Mouse (Mus musculus) heart, postnatal 0 days (tissue): ENCODE measurements around the gene Tmem87b. TPM values are rescaled to one million over a fixed set of nuclear protein-coding genes. Genes with fewer than 3 reads are reported as not detected.

Experiments used
- ATAC-seq: fragments of 200-750 bp; cut with Nextera tagmentation; 2 replicates; pipeline ENCODE4 v1.8.0; 2017; ENCODE audit warnings: low read depth, moderate number of reproducible peaks, moderate library complexity; ENCODE audit not compliant: insufficient read depth
- DNase-seq: peaks from one replicate; pipeline ENCODE4 v3.0.0-alpha.2; 2016; ENCODE audit warnings: low spot score
- H3K27ac ChIP-seq: fragments of 300-500 bp; sonication (generic); 2 replicates; pipeline ENCODE4 v1.5.1; 2014; ENCODE audit warnings: low read depth, mild to moderate bottlenecking
- H3K27me3 ChIP-seq: fragments of 300-500 bp; sonication (generic); 2 replicates; pipeline ENCODE4 v1.6.1; 2014; ENCODE audit warnings: low read length, mixed read lengths; ENCODE audit not compliant: control insufficient read depth, insufficient read depth
- H3K36me3 ChIP-seq: fragments of 300-500 bp; sonication (generic); replicated peaks from 2 replicates; pipeline ENCODE4 v1.6.1; 2014; ENCODE audit warnings: low read length, mixed read lengths; ENCODE audit not compliant: control insufficient read depth, insufficient read depth
- H3K4me1 ChIP-seq: fragments of 300-500 bp; sonication (generic); 2 replicates; pipeline ENCODE4 v1.6.1; 2014; ENCODE audit warnings: antibody characterized with exemption; ENCODE audit not compliant: control insufficient read depth, insufficient read depth
- H3K4me2 ChIP-seq: fragments of 300-500 bp; sonication (generic); 2 replicates; pipeline ENCODE4 v1.6.1; 2014; ENCODE audit warnings: low read depth, mild to moderate bottlenecking, low read length, moderate library complexity
- H3K4me3 ChIP-seq: fragments of 300-500 bp; sonication (generic); 2 replicates; pipeline ENCODE4 v1.5.1; 2014; ENCODE audit warnings: low read depth, low read length
- H3K9ac ChIP-seq: fragments of 300-500 bp; sonication (generic); replicated peaks from 2 replicates; pipeline ENCODE4 v1.6.1; 2014; ENCODE audit warnings: low read depth, low read length, mixed read lengths
- H3K9me3 ChIP-seq: fragments of 300-500 bp; sonication (generic); replicated peaks from 2 replicates; pipeline ENCODE4 v1.6.1; 2016; ENCODE audit warnings: low read length; ENCODE audit not compliant: control insufficient read depth
- CTCF ChIP-seq: IDR thresholded peaks from 2 replicates; pipeline ENCODE4 v1.5.1; 2016; ENCODE audit warnings: antibody characterized with exemption, control low read depth, low read depth
- EP300 ChIP-seq: IDR thresholded peaks from 2 replicates; pipeline ENCODE4 v1.6.1; 2016; ENCODE audit warnings: antibody characterized with exemption, low read depth
- WGBS: fragments of 180-500 bp; shearing (Covaris S2); extraction: QIAGEN DNeasy Blood & Tissue Kit; methylation state at CpG from one replicate; pipeline ENCODE4 v1.1.7; 2014; 5-methylcytosine and 5-hydroxymethylcytosine counted together
- polyA plus RNA-seq: library from polyadenylated mRNA; unstranded; fragments of >200 nt; fragmentation: Nextera tagmentation; extraction: Ambion mirVana; gene quantifications from 2 replicates; pipeline ENCODE4 v1.2.1, GENCODE M21; 2015
- total RNA-seq: library from RNA; depleted of rRNA; stranded (reverse); fragments of >200 nt; gene quantifications from 2 replicates; pipeline ENCODE4 v1.2.3, GENCODE M21; 2014; ENCODE audit warnings: low replicate concordance

Tmem87b gene
- total and polyA plus RNA-seq, 2 experiments from 2014 or later, result 23.7 to 29.5 TPM

GRCm38 (mm10) chr2:128837531-128837930 lies 19.6 kb downstream of the Tmem87b start:
- DNase-seq, result no peak
- ATAC-seq, result no peak
- WGBS, result 92% methylated on average over 8 of the region's 8 CpGs
- Histone ChIP-seq H3K9ac (no peak overlapping the region), H3K27me3 (no peaks in the 10 kb centered on the region), H3K4me2 (no peak overlapping the region), H3K27ac (no peak overlapping the region), H3K4me1 (no peaks in the 10 kb centered on the region), H3K4me3 (no peak overlapping the region), H3K36me3 (peaks cover 70% of the 10 kb centered on the region), H3K9me3 (no peaks in the 10 kb centered on the region)
- TF ChIP-seq CTCF, result no peak
- TF ChIP-seq EP300, result no peak

- Histone ChIP-seq H3K27me3 (no peaks in the 10 kb centered on the region), H3K9ac (no peak overlapping the region), H3K36me3 (peaks cover 70% of the 10 kb centered on the region), H3K27ac (no peak overlapping the region), H3K4me1 (no peaks in the 10 kb centered on the region), H3K4me3 (no peak overlapping the region), H3K4me2 (no peak overlapping the region), H3K9me3 (no peaks in the 10 kb centered on the region)
- no peak for ATAC-seq
- TF ChIP-seq CTCF (no peak), EP300 (no peak)
- 92% methylated on average over 3 of the region's 3 CpGs for WGBS
- no peak for DNase-seq
These were observed 20.7 kb downstream of the Tmem87b start for GRCm38 (mm10) chr2:128838611-128839010.

GRCm38 (mm10) chr2:128839501-128839900 lies 21.6 kb downstream of the Tmem87b start:
- no peak for DNase-seq
- Histone ChIP-seq H3K4me1 (no peaks in the 10 kb centered on the region), H3K9ac (no peak overlapping the region), H3K27ac (no peak overlapping the region), H3K9me3 (no peaks in the 10 kb centered on the region), H3K27me3 (no peaks in the 10 kb centered on the region), H3K36me3 (peaks cover 68% of the 10 kb centered on the region), H3K4me3 (no peak overlapping the region), H3K4me2 (no peak overlapping the region)
- TF ChIP-seq EP300, result no peak
- no peak for TF ChIP-seq CTCF
- 57% methylated on average over 2 of the region's 2 CpGs for WGBS
- no peak for ATAC-seq

GRCm38 (mm10) chr2:128842437-128842836 lies 24.5 kb downstream of the Tmem87b start:
- Histone ChIP-seq H3K9ac (no peak overlapping the region), H3K4me1 (no peaks in the 10 kb centered on the region), H3K27me3 (no peaks in the 10 kb centered on the region), H3K27ac (no peak overlapping the region), H3K4me3 (no peak overlapping the region), H3K9me3 (no peaks in the 10 kb centered on the region), H3K36me3 (peaks cover 66% of the 10 kb centered on the region), H3K4me2 (no peak overlapping the region)
- no peak for DNase-seq
- no peak for ATAC-seq
- 83% methylated on average over 8 of the region's 8 CpGs for WGBS
- no peak for TF ChIP-seq CTCF
- no peak for TF ChIP-seq EP300

GRCm38 (mm10) chr2:128850036-128850435 lies 32.1 kb downstream of the Tmem87b start:
- peak overlapping the region; percentile 57 for H3K27ac ChIP-seq
- H3K36me3 ChIP-seq, result peaks cover 57% of the 10 kb centered on the region

GRCm38 (mm10) chr2:128856673-128857072 lies 38.8 kb downstream of the Tmem87b start:
- no peaks in the 10 kb centered on the region for H3K27me3 ChIP-seq
- no peak overlapping the region for H3K4me2 ChIP-seq
- H3K27ac ChIP-seq, result no peak overlapping the region
- no peak for DNase-seq
- 75% methylated on average over 1 of the region's 1 CpGs for WGBS
- H3K4me1 ChIP-seq, result no peaks in the 10 kb centered on the region
- ATAC-seq, result no peak
- no peak for TF ChIP-seq CTCF
- TF ChIP-seq EP300, result no peak
- H3K9me3 ChIP-seq, result no peaks in the 10 kb centered on the region
- no peak overlapping the region for H3K4me3 ChIP-seq
- peaks cover 15% of the 10 kb centered on the region; the same call in 1 of the 2 replicates for H3K36me3 ChIP-seq
- H3K9ac ChIP-seq, result no peak overlapping the region

More at GRCm38 (mm10) chr2:128850036-128850435, 32.1 kb downstream of the Tmem87b start:
- TF ChIP-seq CTCF, result no peak
- TF ChIP-seq EP300, result no peak
- Histone ChIP-seq H3K4me3 (no peak overlapping the region), H3K4me1 (0 out of 2 replicates have a peak, but pooled peaks cover 4% of the 10 kb centered on the region), H3K9me3 (no peaks in the 10 kb centered on the region), H3K27me3 (no peaks in the 10 kb centered on the region), H3K4me2 (no peak overlapping the region), H3K9ac (no peak overlapping the region)
- ATAC-seq, result peak; percentile 84
- 55% methylated on average over 2 of the region's 2 CpGs for WGBS
- peak; percentile 52 for DNase-seq
